Mouse (Mus musculus): ENCODE measurements around the gene Itpkc.

DNA sequence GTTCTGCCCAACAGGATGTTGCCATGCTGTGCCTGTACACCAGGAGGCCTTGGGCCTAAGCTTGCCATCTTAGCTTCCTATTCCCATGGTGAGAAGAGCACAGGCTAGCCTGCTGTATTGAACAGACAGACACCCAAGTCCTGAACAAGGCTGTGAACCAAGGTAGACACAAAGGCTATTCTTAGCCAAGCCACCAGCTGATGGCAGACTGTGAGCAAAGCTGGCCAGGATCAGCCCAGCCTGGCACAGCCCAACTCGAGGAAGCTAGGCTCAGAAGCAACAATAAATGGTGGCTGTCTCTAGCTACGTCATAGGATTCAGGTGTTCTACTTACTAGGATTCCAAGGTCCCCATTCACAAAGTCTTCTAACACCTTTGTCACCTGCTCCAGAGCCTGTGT is 15.8 kb downstream of the Itpkc start:
- TF ChIP-seq POLR2A (IDR thresholded peaks at IDR 0.05; ENCODE audit: borderline replicate concordance, extremely low read depth, low read depth, low read length) (no peak), CTCF (IDR thresholded peaks at IDR 0.05; ENCODE audit: insufficient read depth, low read length) (no peak)

Measured in lung, adult 2 months (tissue).